Mouse (Mus musculus): ENCODE results near the gene Arhgef2.

GRCm38 (mm10) chr3:88563966-88564365 lies 41.8 kb upstream of the Arhgef2 start:
- TF ChIP-seq POLR2A (IDR thresholded peaks at IDR 0.05; ENCODE audit: extremely low read depth, insufficient read depth, low read length) = no peak
- TF ChIP-seq CTCF (IDR thresholded peaks at IDR 0.05; ENCODE audit: extremely low read depth, insufficient read depth, low read length) = no peak

Measured in cortical plate, adult 2 months (tissue).